Mouse (Mus musculus): ENCODE data around the gene Adamtsl1. TPM values are rescaled to one million over a fixed set of nuclear protein-coding genes. Genes with fewer than 3 reads are reported as not detected.

The Adamtsl1 gene
- total RNA-seq, 2 experiments from 2014 or later: 4.3 to 5.5 TPM

DNA sequence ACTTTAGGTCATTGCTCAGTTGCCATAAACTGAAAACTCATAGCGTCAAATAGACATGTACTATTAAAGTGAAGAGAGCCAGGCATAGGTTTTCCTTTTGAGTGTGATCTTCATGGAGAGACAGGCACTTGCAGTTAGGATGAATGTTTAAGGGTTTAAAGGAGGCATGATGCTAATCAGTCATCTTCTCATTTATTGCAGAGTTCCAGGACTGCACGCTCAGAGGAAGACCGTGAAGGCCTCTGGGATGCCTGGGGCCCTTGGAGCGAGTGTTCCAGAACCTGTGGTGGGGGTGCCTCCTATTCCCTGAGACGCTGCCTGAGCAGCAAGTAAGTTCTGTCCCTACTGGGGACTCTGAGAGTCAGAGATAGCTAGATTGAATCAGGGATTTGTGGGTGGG lies 573.5 kb downstream of the Adamtsl1 start:
- DNase-seq (ENCODE audit: extremely low spot score in 1 of 2, low spot score in 2 of 2): no peak
- Histone ChIP-seq H3K4me3 (no peak overlapping the region), H3K27ac (no peak overlapping the region)
- TF ChIP-seq CTCF (IDR thresholded peaks at IDR 0.05): no peak
- intact Hi-C loops (cut with DNase I): no loop called here

DNA sequence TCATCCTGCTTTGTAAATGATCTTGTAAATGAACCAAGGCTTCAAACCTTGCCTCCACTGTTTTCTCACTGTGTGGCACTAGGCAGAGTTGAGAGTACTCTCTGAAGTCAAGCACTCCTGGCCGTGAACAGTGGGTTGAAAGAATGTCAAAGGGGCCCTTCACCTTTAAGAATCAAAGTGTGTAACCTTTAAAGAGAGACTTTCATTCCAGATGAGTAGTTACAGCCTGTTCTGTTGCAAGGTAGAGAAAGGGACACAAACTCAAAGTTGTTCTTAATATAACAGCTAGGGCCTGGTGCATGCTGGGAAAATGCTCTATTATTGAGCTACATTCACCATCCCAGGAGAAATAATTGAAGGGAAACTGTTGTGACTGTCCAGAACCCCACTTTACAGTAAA lies 589.2 kb downstream of the Adamtsl1 start:
- no peak for DNase-seq (ENCODE audit: extremely low spot score in 1 of 2, low spot score in 2 of 2)
- Histone ChIP-seq H3K4me3 (no peak overlapping the region), H3K27ac (no peak overlapping the region)
- intact Hi-C loops (cut with DNase I): no loop called here
- TF ChIP-seq CTCF (IDR thresholded peaks at IDR 0.05): no peak

GRCm38 (mm10) chr4:86108325-86108724 lies 594.4 kb downstream of the Adamtsl1 start:
- no peak for DNase-seq (ENCODE audit: extremely low spot score in 1 of 2, low spot score in 2 of 2)
- Histone ChIP-seq H3K4me3 (no peak overlapping the region), H3K27ac (no peak overlapping the region)
- intact Hi-C loops (cut with DNase I): no loop called here
- TF ChIP-seq CTCF (IDR thresholded peaks at IDR 0.05): no peak

GRCm38 (mm10) chr4:86119067-86119466 lies 605.1 kb downstream of the Adamtsl1 start:
- H3K4me3 ChIP-seq: no peak overlapping the region
- no peak for DNase-seq (ENCODE audit: extremely low spot score in 1 of 2, low spot score in 2 of 2)
- H3K27ac ChIP-seq: no peak overlapping the region
- intact Hi-C loops (cut with DNase I): no loop called here
- TF ChIP-seq CTCF (IDR thresholded peaks at IDR 0.05): no peak

GRCm38 (mm10) chr4:86122431-86122830 lies 608.5 kb downstream of the Adamtsl1 start:
- no peak overlapping the region for H3K4me3 ChIP-seq
- intact Hi-C loops (cut with DNase I): no loop called here
- DNase-seq (ENCODE audit: extremely low spot score in 1 of 2, low spot score in 2 of 2): no peak

DNA sequence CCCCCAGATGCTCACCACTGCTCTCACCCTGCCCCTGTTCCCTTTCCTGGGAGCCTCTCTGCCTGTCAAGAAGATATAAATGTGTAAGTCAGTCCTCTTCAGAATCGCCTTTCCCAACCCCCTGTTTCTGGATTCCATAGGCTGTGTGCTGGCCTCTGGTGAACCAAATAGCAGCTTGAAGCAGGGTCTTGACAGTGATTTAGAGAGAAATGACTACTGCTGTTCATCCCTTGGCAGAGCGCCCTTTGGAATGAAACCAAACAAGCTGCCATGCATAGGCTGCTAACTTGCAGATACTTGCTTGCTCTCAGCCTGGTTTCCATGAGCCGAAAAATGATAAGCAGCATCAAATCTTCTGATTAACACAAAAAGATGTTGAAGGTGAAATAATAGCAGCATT lies 610.4 kb downstream of the Adamtsl1 start:
- peak; percentile 18 to 26 for DNase-seq (ENCODE audit: extremely low spot score in 1 of 2, low spot score in 2 of 2)
- Histone ChIP-seq H3K4me3 (no peak overlapping the region), H3K27ac (no peak overlapping the region)
- intact Hi-C loops (cut with DNase I): no loop called here
- TF ChIP-seq CTCF (IDR thresholded peaks at IDR 0.05): no peak

More at GRCm38 (mm10) chr4:86122431-86122830, 608.5 kb downstream of the Adamtsl1 start:
- TF ChIP-seq CTCF (IDR thresholded peaks at IDR 0.05): no peak
- H3K27ac ChIP-seq: no peak overlapping the region

DNA sequence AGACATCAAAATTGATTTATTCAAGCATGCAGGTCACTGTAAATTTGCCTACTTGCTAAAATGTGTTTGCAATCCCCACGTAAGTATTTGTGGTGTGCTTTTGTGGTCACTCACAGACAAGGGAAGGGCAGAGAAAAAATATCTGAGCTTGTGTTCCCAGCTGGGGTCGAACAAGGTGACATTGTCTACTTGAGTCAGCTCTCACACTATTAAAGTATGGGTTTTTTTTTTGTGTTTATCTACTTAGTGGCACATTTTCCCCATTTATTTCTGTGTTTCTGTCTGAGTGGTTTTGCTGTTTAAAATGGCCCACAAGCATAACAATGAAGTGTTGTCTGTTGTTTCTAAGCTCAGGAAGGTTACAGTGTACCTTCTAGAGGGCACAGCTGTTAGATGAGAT lies 612.7 kb downstream of the Adamtsl1 start:
- no peak for TF ChIP-seq CTCF (IDR thresholded peaks at IDR 0.05)
- intact Hi-C loops (cut with DNase I): no loop called here
- DNase-seq (ENCODE audit: extremely low spot score in 1 of 2, low spot score in 2 of 2): no peak
- Histone ChIP-seq H3K27ac (no peak overlapping the region), H3K4me3 (no peak overlapping the region)

DNA sequence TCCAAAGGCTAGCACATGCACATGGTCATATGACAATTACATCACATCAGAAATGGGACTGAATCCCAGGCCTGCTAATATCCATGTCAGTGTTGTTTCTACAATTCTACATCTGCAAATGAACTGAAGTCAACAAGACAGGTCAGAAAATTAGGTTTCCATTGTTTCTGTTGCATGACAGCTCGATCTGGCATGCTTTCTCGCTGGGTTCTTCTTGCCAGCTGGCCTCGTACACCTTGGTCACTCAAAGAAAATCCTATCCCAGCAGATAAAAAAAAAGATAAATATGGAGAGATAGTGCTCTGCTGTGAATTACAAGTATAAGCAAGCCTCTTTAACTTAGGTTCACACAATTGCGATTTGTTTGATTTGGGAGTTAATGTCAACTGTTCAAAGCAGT lies 644.6 kb downstream of the Adamtsl1 start:
- Histone ChIP-seq H3K27ac (no peak overlapping the region), H3K4me3 (no peak overlapping the region)
- no peak for DNase-seq (ENCODE audit: extremely low spot score in 1 of 2, low spot score in 2 of 2)
- intact Hi-C loops (cut with DNase I): no loop called here
- TF ChIP-seq CTCF (IDR thresholded peaks at IDR 0.05): no peak

GRCm38 (mm10) chr4:86159362-86159761 lies 645.4 kb downstream of the Adamtsl1 start:
- Histone ChIP-seq H3K4me3 (no peak overlapping the region), H3K27ac (no peak overlapping the region)
- intact Hi-C loops (cut with DNase I): no loop called here
- TF ChIP-seq CTCF (IDR thresholded peaks at IDR 0.05): no peak
- no peak for DNase-seq (ENCODE audit: extremely low spot score in 1 of 2, low spot score in 2 of 2)

GRCm38 (mm10) chr4:86170763-86171162 lies 656.8 kb downstream of the Adamtsl1 start:
- intact Hi-C loops (cut with DNase I): no loop called here
- no peak for DNase-seq (ENCODE audit: extremely low spot score in 1 of 2, low spot score in 2 of 2)
- Histone ChIP-seq H3K27ac (no peak overlapping the region), H3K4me3 (no peak overlapping the region)
- TF ChIP-seq CTCF (IDR thresholded peaks at IDR 0.05): no peak

DNA sequence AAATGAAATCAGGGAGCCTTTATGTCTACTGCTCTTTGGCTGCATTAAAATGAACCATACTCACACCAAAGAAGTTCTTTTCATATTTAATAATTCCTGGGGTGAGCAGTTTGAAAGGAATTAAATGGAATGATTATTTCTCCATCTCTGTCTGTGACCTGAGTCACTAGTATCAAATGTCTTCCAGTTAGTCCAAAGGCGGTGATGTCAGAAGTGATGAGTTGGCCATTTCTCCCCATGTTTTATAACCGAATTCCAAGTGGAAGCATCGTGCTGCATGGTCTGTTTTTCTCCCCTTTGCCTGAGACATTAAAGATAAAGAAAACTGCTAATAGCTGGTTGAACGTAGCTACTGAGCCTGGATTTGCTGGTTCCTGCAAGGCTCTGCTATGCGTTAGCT lies 657.5 kb downstream of the Adamtsl1 start:
- Histone ChIP-seq H3K4me3 (no peak overlapping the region), H3K27ac (no peak overlapping the region)
- DNase-seq (ENCODE audit: extremely low spot score in 1 of 2, low spot score in 2 of 2): no peak
- no peak for TF ChIP-seq CTCF (IDR thresholded peaks at IDR 0.05)
- intact Hi-C loops (cut with DNase I): no loop called here

DNA sequence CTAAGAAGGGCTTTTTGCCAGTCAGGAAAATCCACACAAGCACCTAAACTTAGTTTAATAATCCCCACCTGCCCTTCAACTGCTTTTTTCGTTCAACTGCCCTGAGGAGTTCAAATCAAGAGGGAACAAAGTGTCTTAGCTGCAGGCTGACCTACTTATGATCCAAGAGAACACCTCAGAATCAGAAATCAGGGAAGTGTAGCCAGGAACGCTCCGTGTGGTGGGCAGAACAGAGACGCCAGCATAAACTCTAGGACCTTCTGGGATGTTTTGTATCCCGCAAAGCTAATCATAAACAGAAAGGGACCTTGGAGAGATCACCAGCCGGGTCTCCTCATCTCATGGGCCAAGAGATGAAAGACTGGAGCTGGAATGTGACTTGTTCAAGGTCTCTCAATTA lies 663.5 kb downstream of the Adamtsl1 start:
- intact Hi-C loops (cut with DNase I): no loop called here
- DNase-seq (ENCODE audit: extremely low spot score in 1 of 2, low spot score in 2 of 2): no peak
- no peak for TF ChIP-seq CTCF (IDR thresholded peaks at IDR 0.05)
- Histone ChIP-seq H3K27ac (no peak overlapping the region), H3K4me3 (no peak overlapping the region)

DNA sequence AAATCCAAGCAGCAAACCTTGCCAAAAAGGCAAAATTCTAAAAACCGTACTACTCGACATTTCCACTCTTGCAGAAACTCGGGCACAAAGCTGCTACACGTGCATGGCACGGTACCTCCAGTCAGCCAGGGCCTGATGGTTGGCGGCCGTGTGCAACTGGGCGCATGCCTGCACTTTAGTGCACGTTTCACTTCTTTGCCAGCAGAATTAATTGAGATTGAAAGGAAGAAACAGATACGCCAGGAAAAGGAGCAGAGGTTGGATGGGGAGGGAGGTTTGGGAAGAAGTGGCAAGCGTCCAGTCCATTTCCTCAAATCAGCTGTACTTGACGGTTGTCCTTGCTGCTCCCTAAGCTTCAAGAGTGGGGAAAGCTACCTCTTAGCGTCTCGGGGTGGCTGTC lies 664.1 kb downstream of the Adamtsl1 start:
- no peak for TF ChIP-seq CTCF (IDR thresholded peaks at IDR 0.05)
- DNase-seq (ENCODE audit: extremely low spot score in 1 of 2, low spot score in 2 of 2): no peak
- intact Hi-C loops (cut with DNase I): no loop called here
- Histone ChIP-seq H3K27ac (no peak overlapping the region), H3K4me3 (no peak overlapping the region)

DNA sequence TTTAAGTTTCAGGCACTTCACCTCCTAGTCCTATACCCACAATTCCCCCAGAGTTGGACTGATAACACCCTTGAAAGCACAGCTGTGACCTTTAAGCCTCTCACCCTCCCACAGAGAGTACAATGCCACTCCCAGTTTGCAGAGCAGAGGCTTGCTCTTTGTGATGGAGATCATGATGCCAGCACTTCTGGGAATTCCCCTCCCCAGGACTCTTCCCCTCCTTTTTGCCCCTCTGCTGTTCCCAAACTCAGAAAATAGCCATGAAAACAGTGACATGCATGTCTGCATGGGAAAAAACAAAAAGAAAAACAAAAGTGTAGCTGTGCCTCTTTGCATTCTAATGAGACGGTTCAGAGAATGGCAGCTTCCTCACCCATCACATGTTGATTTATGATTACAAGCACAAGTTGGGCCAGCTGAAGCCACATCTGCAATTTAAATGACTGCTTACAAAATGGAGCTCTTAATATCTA lies 669.8 kb downstream of the Adamtsl1 start:
- Histone ChIP-seq H3K27ac (no peak overlapping the region), H3K4me3 (no peak overlapping the region)
- no peak for DNase-seq (ENCODE audit: extremely low spot score in 1 of 2, low spot score in 2 of 2)
- TF ChIP-seq CTCF (IDR thresholded peaks at IDR 0.05): no peak
- intact Hi-C loops (cut with DNase I): no loop called here

All from left cerebral cortex, adult 2 months (tissue).